Mouse (Mus musculus) heart, embryonic 11.5 days (tissue): ENCODE data around the gene Qpct. TPM values are rescaled to one million over a fixed set of nuclear protein-coding genes. Genes with fewer than 3 reads are reported as not detected.

ENCODE experiments used
- ATAC-seq: fragments of 200-750 bp; cut with Nextera tagmentation; replicated peaks from 2 replicates; pipeline ENCODE4 v1.8.0; 2017; ENCODE audit warnings: moderate library complexity; ENCODE audit not compliant: insufficient number of reproducible peaks, low FRiP score, low TSS enrichment
- H3K27ac ChIP-seq: fragments of 300-500 bp; sonication (generic); 2 replicates; pipeline ENCODE4 v1.5.1; 2014; ENCODE audit warnings: mild to moderate bottlenecking, low read depth, low read length
- H3K27me3 ChIP-seq: fragments of 300-500 bp; sonication (generic); 2 replicates; pipeline ENCODE4 v1.6.1; 2014; ENCODE audit warnings: mild to moderate bottlenecking, low read length, mixed read lengths; ENCODE audit not compliant: control insufficient read depth, insufficient read depth
- H3K36me3 ChIP-seq: fragments of 300-500 bp; sonication (generic); 2 replicates; pipeline ENCODE4 v1.6.1; 2014; ENCODE audit warnings: mild to moderate bottlenecking, low read length, moderate library complexity, mixed read lengths; ENCODE audit not compliant: control insufficient read depth, insufficient read depth
- H3K4me1 ChIP-seq: fragments of 300-500 bp; sonication (generic); 2 replicates; pipeline ENCODE4 v1.6.1; 2014; ENCODE audit warnings: low read length; ENCODE audit not compliant: control insufficient read depth, insufficient read depth
- H3K4me2 ChIP-seq: fragments of 300-500 bp; sonication (generic); 2 replicates; pipeline ENCODE4 v1.6.1; 2014; ENCODE audit warnings: mild to moderate bottlenecking, moderate library complexity
- H3K4me3 ChIP-seq: fragments of 300-500 bp; sonication (generic); 2 replicates; pipeline ENCODE4 v1.5.1; 2014; ENCODE audit warnings: low read depth, low read length
- H3K9ac ChIP-seq: fragments of 300-500 bp; sonication (generic); 2 replicates; pipeline ENCODE4 v1.6.1; 2014; ENCODE audit warnings: mild to moderate bottlenecking, low read depth, low read length, moderate library complexity
- H3K9me3 ChIP-seq: fragments of 300-500 bp; sonication (generic); replicated peaks from 2 replicates; pipeline ENCODE4 v1.6.1; 2016; ENCODE audit warnings: low read length; ENCODE audit not compliant: control insufficient read depth
- WGBS: fragments of 180-500 bp; shearing (Covaris S2); extraction: QIAGEN DNeasy Blood & Tissue Kit; methylation state at CpG from one replicate; pipeline ENCODE4 v1.1.7; 2014; ENCODE audit not compliant: insufficient replicate concordance; 5-methylcytosine and 5-hydroxymethylcytosine counted together
- polyA plus RNA-seq: library from polyadenylated mRNA; unstranded; fragments of >200 nt; fragmentation: Nextera tagmentation; extraction: Ambion mirVana; gene quantifications from 2 replicates; pipeline ENCODE4 v1.2.1, GENCODE M21; 2014

Qpct gene
- polyA plus RNA-seq, 1 experiment from 2014 or later, result 37.4 TPM

- H3K4me3 ChIP-seq, result no peak overlapping the region
- H3K9ac ChIP-seq, result no peak overlapping the region
- no peaks in the 10 kb centered on the region; the same call in 1 of the 2 replicates for H3K9me3 ChIP-seq
- no peaks in the 10 kb centered on the region for H3K4me1 ChIP-seq
- H3K27me3 ChIP-seq, result no peaks in the 10 kb centered on the region
- no peak for ATAC-seq
- H3K36me3 ChIP-seq, result no peaks in the 10 kb centered on the region
- no peak overlapping the region for H3K27ac ChIP-seq
- 85% methylated on average over 1 of the region's 1 CpGs for WGBS
- no peak overlapping the region for H3K4me2 ChIP-seq
Measured at GRCm38 (mm10) chr17:79119066-79119465, 67.4 kb downstream of the Qpct start.

GRCm38 (mm10) chr17:79120269-79120668 is 68.6 kb downstream of the Qpct start:
- no peak overlapping the region for H3K27ac ChIP-seq
- no peak overlapping the region for H3K4me2 ChIP-seq
- ATAC-seq, result no peak
- no peak overlapping the region for H3K9ac ChIP-seq
- no peaks in the 10 kb centered on the region for H3K4me1 ChIP-seq
- H3K36me3 ChIP-seq, result no peaks in the 10 kb centered on the region
- H3K27me3 ChIP-seq, result no peaks in the 10 kb centered on the region
- no peak overlapping the region for H3K4me3 ChIP-seq
- no peaks in the 10 kb centered on the region; the same call in 1 of the 2 replicates for H3K9me3 ChIP-seq
- WGBS, result 80% methylated on average over 3 of the region's 3 CpGs

GRCm38 (mm10) chr17:79133740-79134139 is 82.0 kb downstream of the Qpct start:
- no peak overlapping the region for H3K27ac ChIP-seq
- no peaks in the 10 kb centered on the region for H3K27me3 ChIP-seq
- H3K36me3 ChIP-seq, result no peaks in the 10 kb centered on the region
- H3K9me3 ChIP-seq, result no peaks in the 10 kb centered on the region
- no peak for ATAC-seq
- H3K4me3 ChIP-seq, result no peak overlapping the region
- H3K9ac ChIP-seq, result no peak overlapping the region
- WGBS, result 52% methylated on average over 8 of the region's 8 CpGs
- no peaks in the 10 kb centered on the region for H3K4me1 ChIP-seq
- no peak overlapping the region for H3K4me2 ChIP-seq

- no peaks in the 10 kb centered on the region for H3K4me1 ChIP-seq
- H3K27me3 ChIP-seq, result no peaks in the 10 kb centered on the region
- no peak overlapping the region for H3K4me2 ChIP-seq
- no peaks in the 10 kb centered on the region for H3K36me3 ChIP-seq
- H3K9me3 ChIP-seq, result no peaks in the 10 kb centered on the region
- H3K9ac ChIP-seq, result no peak overlapping the region
- no peak overlapping the region for H3K27ac ChIP-seq
- H3K4me3 ChIP-seq, result no peak overlapping the region
- ATAC-seq, result no peak
- 76% methylated on average over 6 of the region's 6 CpGs for WGBS
Measured at GRCm38 (mm10) chr17:79135826-79136225, 84.1 kb downstream of the Qpct start.

- no peak overlapping the region for H3K27ac ChIP-seq
- WGBS, result 95% methylated on average over 2 of the region's 2 CpGs
Measured at GRCm38 (mm10) chr17:79136401-79136800, 84.7 kb downstream of the Qpct start.

More at GRCm38 (mm10) chr17:79136401-79136800, 84.7 kb downstream of the Qpct start:
- Histone ChIP-seq H3K27me3 (no peaks in the 10 kb centered on the region), H3K4me3 (no peak overlapping the region), H3K9me3 (no peaks in the 10 kb centered on the region), H3K4me1 (no peaks in the 10 kb centered on the region), H3K9ac (no peak overlapping the region), H3K4me2 (no peak overlapping the region), H3K36me3 (no peaks in the 10 kb centered on the region)
- no peak for ATAC-seq

Other genes starting within 250 kb of the Qpct start
- 16.9 and 18.7 TPM in 2 replicates for gene Heatr5b, start 216.5 kb upstream of the Qpct start, polyA plus RNA-seq
- gene Gpatch11, start 216.3 kb upstream of the Qpct start, polyA plus RNA-seq, result 31.8 and 32.5 TPM in 2 replicates
- 6.4 and 9.5 TPM in 2 replicates for gene Eif2ak2, start 169.3 kb upstream of the Qpct start, polyA plus RNA-seq
- gene Sult6b1, start 144.9 kb upstream of the Qpct start, polyA plus RNA-seq, result 0.27 and 0.33 TPM in 2 replicates
- gene Cebpzos, start 135.4 kb upstream of the Qpct start, polyA plus RNA-seq, result 77.6 and 81.6 TPM in 2 replicates
- 36.0 and 41.3 TPM in 2 replicates for gene Cebpz, start 114.8 kb upstream of the Qpct start, polyA plus RNA-seq
- 62.1 and 66.6 TPM in 2 replicates for gene Ndufaf7, start 114.8 kb upstream of the Qpct start, polyA plus RNA-seq
- gene Prkd3, start 31.1 kb upstream of the Qpct start, polyA plus RNA-seq, result 28.3 and 32.8 TPM in 2 replicates